ENCODE assay signal across 9 mouse cellular contexts in genomic region chr2:35731671-35732449, GRCm38 (mm10).
DNase-seq lines count a peak whose midpoint lies in the region; ATAC-seq and TF ChIP-seq lines count a peak whose summit lies in the region.
"Had no signal": no experiment of that assay in that cellular context is flagged by ENCODE, and none has a peak within 500 bp of the region (broad histone marks: within the 10 kb centered on the region; RNA-seq: fewer than 3 reads in every experiment).

No protein-coding gene starts in this region.

- peaks cover 15% of the 10 kb centered on the region for H3K36me3 ChIP-seq in hindbrain, embryonic 16.5 days (ENCODE audit: control insufficient read depth, insufficient read depth, low read length)
- no peaks in the 10 kb centered on the region for H3K36me3 ChIP-seq in spleen, adult 2 months (ENCODE audit: control insufficient read depth, insufficient read depth, low read length)

- no peak overlapping the region for H3K4me3 ChIP-seq in hindbrain, embryonic 16.5 days (ENCODE audit: low read length)
- no peak overlapping the region; the same call in 1 of the 2 replicates for H3K4me3 ChIP-seq in spleen, adult 2 months (ENCODE audit: extremely low read depth, insufficient read depth, insufficient read length)
- H3K4me3 ChIP-seq: embryonic facial prominence, embryonic 13.5 days; heart, embryonic 13.5 days had no signal

- H3K4me2 ChIP-seq in hindbrain, embryonic 16.5 days (ENCODE audit: low read length) = no peak overlapping the region
- H3K4me2 ChIP-seq: embryonic facial prominence, embryonic 13.5 days; heart, embryonic 13.5 days had no signal

- H3K9me3 ChIP-seq in hindbrain, embryonic 16.5 days (ENCODE audit: control insufficient read depth, low read length) = no peaks in the 10 kb centered on the region

- 55% methylated on average over 18 of the region's 18 CpGs for WGBS in hindbrain, embryonic 16.5 days
- WGBS in spleen, adult 2 months = 25% methylated on average over 18 of the region's 18 CpGs

- ATAC-seq in hindbrain, embryonic 16.5 days = peak; percentile 15; the same call in 1 of the 2 replicates

- H3K9ac ChIP-seq in hindbrain, embryonic 16.5 days (ENCODE audit: low read depth, low read length) = no peak overlapping the region
- H3K9ac ChIP-seq: embryonic facial prominence, embryonic 13.5 days; heart, embryonic 13.5 days had no signal

- H3K4me1 ChIP-seq in hindbrain, embryonic 16.5 days (ENCODE audit: control insufficient read depth, insufficient read depth, low read depth, low read length) = peaks cover 22% of the 10 kb centered on the region
- peaks cover 17% of the 10 kb centered on the region for H3K4me1 ChIP-seq in spleen, adult 2 months (ENCODE audit: control insufficient read depth, insufficient read depth, insufficient read length)

- H3K27me3 ChIP-seq in hindbrain, embryonic 16.5 days (replicated peaks; ENCODE audit: control insufficient read depth, insufficient read depth, low read length) = no peaks in the 10 kb centered on the region
- H3K27me3 ChIP-seq in spleen, adult 2 months (ENCODE audit: control insufficient read depth, insufficient read depth, low read length) = no peaks in the 10 kb centered on the region
- H3K27me3 ChIP-seq: embryonic facial prominence, embryonic 13.5 days; heart, embryonic 13.5 days had no signal

- peak overlapping the region; percentile 59; the same call in 1 of the 2 replicates for H3K27ac ChIP-seq in hindbrain, embryonic 16.5 days (ENCODE audit: low read depth, low read length)
- no peak overlapping the region for H3K27ac ChIP-seq in spleen, adult 2 months (ENCODE audit: insufficient read depth, low read length)
- H3K27ac ChIP-seq: embryonic facial prominence, embryonic 13.5 days; heart, embryonic 13.5 days had no signal

- TF ChIP-seq POLR2A in spleen, adult 2 months (IDR thresholded peaks at IDR 0.05; ENCODE audit: low read depth, low read length) = no peak

- peak; percentile 29 for DNase-seq in lung, postnatal 36 days
- DNase-seq in lung, postnatal 14 days = no peak
- peak; percentile 65 for DNase-seq in c-Kit-positive CD71-negative TER-119-negative erythroid progenitor cells, embryonic 14.5 days (ENCODE audit: low read depth)
- peak; percentile 21 to 38 for DNase-seq in spleen, adult 2 months (ENCODE audit: low read depth in 1 of 2, low spot score in 2 of 2)
- DNase-seq in thymus, postnatal 25 days = no peak
- DNase-seq in kidney, adult 8-10 months = no peak

- TF ChIP-seq CTCF in spleen, adult 2 months (IDR thresholded peaks at IDR 0.05; ENCODE audit: extremely low read depth, insufficient read depth, insufficient read length, insufficient replicate concordance) = no peak

Comparison
In these comparisons a context has a peak if more than half of its experiments do, and no peak if none do; other contexts are left out.
1. DNase-seq: peak in lung, postnatal 36 days (single experiment), c-Kit-positive CD71-negative TER-119-negative erythroid progenitor cells, embryonic 14.5 days (single experiment) and spleen, adult 2 months (2 of 2); none in lung, postnatal 14 days (single experiment), thymus, postnatal 25 days (single experiment) and kidney, adult 8-10 months (0 of 2).